Comparison of ENCODE assay signal across 7 mouse cellular contexts in genomic region chr19:9083010-9083355, GRCm38 (mm10). TPM values are rescaled to one million over a fixed set of nuclear protein-coding genes. Genes with fewer than 3 reads are reported as not detected.
DNase-seq lines count a peak whose midpoint lies in the region; ATAC-seq and TF ChIP-seq lines count a peak whose summit lies in the region.

No protein-coding gene starts in this region.

- 0 out of 2 replicates have a peak, but pooled peaks have one; percentile 5 for ATAC-seq in lung, embryonic 14.5 days (ENCODE audit: insufficient read depth)
- ATAC-seq in intestine, embryonic 15.5 days: peak; percentile 38
- ATAC-seq in neural tube, embryonic 15.5 days (ENCODE audit: low FRiP score): peak; percentile 19; the same call in 1 of the 2 replicates

- TF ChIP-seq POLR2A in embryonic fibroblast, embryonic 13.5 days (IDR thresholded peaks at IDR 0.05; ENCODE audit: low read depth, low read length): no peak

- H3K27me3 ChIP-seq in lung, embryonic 14.5 days (ENCODE audit: insufficient read depth, low read length): no peaks in the 10 kb centered on the region
- no peaks in the 10 kb centered on the region for H3K27me3 ChIP-seq in intestine, embryonic 15.5 days (replicated peaks)
- 0 out of 2 replicates have a peak, but pooled peaks cover 3% of the 10 kb centered on the region for H3K27me3 ChIP-seq in neural tube, embryonic 15.5 days (replicated peaks)

- TF ChIP-seq CTCF in lung, embryonic 14.5 days (IDR thresholded peaks at IDR 0.05; ENCODE audit: low read depth): no peak
- no peak for TF ChIP-seq CTCF in embryonic fibroblast, embryonic 13.5 days (IDR thresholded peaks at IDR 0.05; ENCODE audit: borderline replicate concordance, insufficient read depth, low read length)

- peak overlapping the region; percentile 42 for H3K9ac ChIP-seq in lung, embryonic 14.5 days
- no peak overlapping the region for H3K9ac ChIP-seq in intestine, embryonic 15.5 days
- H3K9ac ChIP-seq in neural tube, embryonic 15.5 days (replicated peaks): no peak overlapping the region

- no peaks in the 10 kb centered on the region for H3K4me1 ChIP-seq in lung, embryonic 14.5 days (ENCODE audit: insufficient read depth)
- H3K4me1 ChIP-seq in embryonic fibroblast, embryonic 13.5 days (ENCODE audit: control insufficient read depth, insufficient read depth, low read length): peaks cover 18% of the 10 kb centered on the region
- peaks cover 18% of the 10 kb centered on the region for H3K4me1 ChIP-seq in intestine, embryonic 15.5 days (replicated peaks)
- peaks cover 14% of the 10 kb centered on the region for H3K4me1 ChIP-seq in neural tube, embryonic 15.5 days

- no peak for DNase-seq in lung, embryonic 14.5 days
- DNase-seq in lung, postnatal 10 days: no peak
- no peak for DNase-seq in cerebellum, adult 8-10 months
- no peak for DNase-seq in left cerebral cortex, adult 8-10 months (ENCODE audit: low spot score in 2 of 2)

- H3K27ac ChIP-seq in lung, embryonic 14.5 days (ENCODE audit: low read depth): no peak overlapping the region
- H3K27ac ChIP-seq in embryonic fibroblast, embryonic 13.5 days (ENCODE audit: insufficient read depth, low read length): peak overlapping the region; percentile 63
- H3K27ac ChIP-seq in intestine, embryonic 15.5 days: peak overlapping the region; percentile 22; the same call in 1 of the 2 replicates
- no peak overlapping the region for H3K27ac ChIP-seq in neural tube, embryonic 15.5 days (replicated peaks)

- H3K9me3 ChIP-seq in lung, embryonic 14.5 days (ENCODE audit: low read depth, low read length): no peaks in the 10 kb centered on the region
- H3K9me3 ChIP-seq in intestine, embryonic 15.5 days: no peaks in the 10 kb centered on the region
- H3K9me3 ChIP-seq in neural tube, embryonic 15.5 days (replicated peaks): no peaks in the 10 kb centered on the region

- no peaks in the 10 kb centered on the region for H3K36me3 ChIP-seq in lung, embryonic 14.5 days (ENCODE audit: insufficient read depth)
- H3K36me3 ChIP-seq in intestine, embryonic 15.5 days: no peaks in the 10 kb centered on the region
- H3K36me3 ChIP-seq in neural tube, embryonic 15.5 days: no peaks in the 10 kb centered on the region

- no peak overlapping the region for H3K4me3 ChIP-seq in lung, embryonic 14.5 days (ENCODE audit: low read depth, low read length)
- no peak overlapping the region for H3K4me3 ChIP-seq in embryonic fibroblast, embryonic 13.5 days (ENCODE audit: insufficient read depth, low read length)
- no peak overlapping the region for H3K4me3 ChIP-seq in intestine, embryonic 15.5 days (replicated peaks)
- no peak overlapping the region for H3K4me3 ChIP-seq in neural tube, embryonic 15.5 days (replicated peaks)

- WGBS in lung, embryonic 14.5 days: 84% methylated on average over 2 of the region's 2 CpGs
- WGBS in intestine, embryonic 15.5 days: 88% methylated on average over 2 of the region's 2 CpGs
- WGBS in neural tube, embryonic 15.5 days: 67% methylated on average over 2 of the region's 2 CpGs

- peak overlapping the region; percentile 45 for H3K4me2 ChIP-seq in lung, embryonic 14.5 days
- H3K4me2 ChIP-seq in intestine, embryonic 15.5 days (replicated peaks): peak overlapping the region; percentile 46; the same call in 1 of the 2 replicates
- peak overlapping the region; percentile 48 for H3K4me2 ChIP-seq in neural tube, embryonic 15.5 days

RNA-seq across cellular contexts. Expression of gene Scgb1a1, which starts 4.8 kb away (rescaled TPM):
- polyA plus RNA-seq in lung, embryonic 14.5 days (2014; fragmentation: Nextera tagmentation; extraction: Ambion mirVana): not detected in 2 replicates
- polyA plus RNA-seq in embryonic fibroblast, embryonic 13.5 days (2011; ENCODE audit: insufficient read length, low read depth, missing spikeins): not detected in 2 replicates
- not detected in 2 replicates for polyA plus RNA-seq in intestine, embryonic 15.5 days (2015; fragmentation: Nextera tagmentation; extraction: Ambion mirVana)
- polyA plus RNA-seq in neural tube, embryonic 15.5 days (2015; fragmentation: Nextera tagmentation; extraction: Ambion mirVana): not detected in 2 replicates
- total RNA-seq in left cerebral cortex, adult 8-10 months (2022): not detected

RNA-seq across cellular contexts. Expression of gene Asrgl1, which starts 52.5 kb away (rescaled TPM):
- 13.9 and 15.0 TPM in 2 replicates for polyA plus RNA-seq in lung, embryonic 14.5 days (2014; fragmentation: Nextera tagmentation; extraction: Ambion mirVana)
- 2.8 and 3.3 TPM in 2 replicates for polyA plus RNA-seq in embryonic fibroblast, embryonic 13.5 days (2011; ENCODE audit: insufficient read length, low read depth, missing spikeins)
- polyA plus RNA-seq in intestine, embryonic 15.5 days (2015; fragmentation: Nextera tagmentation; extraction: Ambion mirVana): 10.4 and 12.6 TPM in 2 replicates
- polyA plus RNA-seq in neural tube, embryonic 15.5 days (2015; fragmentation: Nextera tagmentation; extraction: Ambion mirVana): 31.6 and 32.6 TPM in 2 replicates
- 100 to 1,000 TPM; 131 to 150 (median 138) TPM for total RNA-seq in left cerebral cortex, adult 8-10 months (2022)

Comparison
In these comparisons a context has a peak if more than half of its experiments do, and no peak if none do; other contexts are left out.
1. H3K27ac ChIP-seq: peak in embryonic fibroblast, embryonic 13.5 days (single experiment) and intestine, embryonic 15.5 days (single experiment); none in lung, embryonic 14.5 days (single experiment) and neural tube, embryonic 15.5 days (single experiment).
2. Peak in every context shown above with its lines, with median percentiles within 50 percentile points of each other: ATAC-seq and H3K4me2 ChIP-seq.